Mouse (Mus musculus): ENCODE data around the gene Whrn. TPM values are rescaled to one million over a fixed set of nuclear protein-coding genes. Genes with fewer than 3 reads are reported as not detected.

Whrn gene
- polyA plus RNA-seq, 1 experiment from 2014 or later = 5.0 TPM

- Histone ChIP-seq H3K9me3 (ENCODE audit: control insufficient read depth, low read length) (no peaks in the 10 kb centered on the region), H3K27me3 (replicated peaks; ENCODE audit: control insufficient read depth, insufficient read depth, low read length) (no peaks in the 10 kb centered on the region), H3K4me2 (ENCODE audit: low read length) (no peak overlapping the region), H3K9ac (ENCODE audit: low read depth, low read length) (no peak overlapping the region), H3K4me3 (ENCODE audit: low read length) (no peak overlapping the region), H3K4me1 (ENCODE audit: control insufficient read depth, insufficient read depth, low read depth, low read length) (peaks cover 8% of the 10 kb centered on the region), H3K27ac (ENCODE audit: low read depth, low read length) (no peak overlapping the region), H3K36me3 (ENCODE audit: control insufficient read depth, insufficient read depth, low read length) (no peaks in the 10 kb centered on the region)
- no peak for ATAC-seq
- 93% methylated on average over 2 of the region's 2 CpGs for WGBS
These were observed 7.9 kb downstream of the Whrn start for GRCm38 (mm10) chr4:63487916-63488315.

GRCm38 (mm10) chr4:63487256-63487655, 8.5 kb downstream of the Whrn start:
- Histone ChIP-seq H3K4me1 (ENCODE audit: control insufficient read depth, insufficient read depth, low read depth, low read length) (peaks cover 5% of the 10 kb centered on the region), H3K36me3 (ENCODE audit: control insufficient read depth, insufficient read depth, low read length) (no peaks in the 10 kb centered on the region), H3K4me2 (ENCODE audit: low read length) (no peak overlapping the region), H3K27me3 (replicated peaks; ENCODE audit: control insufficient read depth, insufficient read depth, low read length) (no peaks in the 10 kb centered on the region), H3K9ac (ENCODE audit: low read depth, low read length) (no peak overlapping the region), H3K9me3 (ENCODE audit: control insufficient read depth, low read length) (no peaks in the 10 kb centered on the region), H3K4me3 (ENCODE audit: low read length) (no peak overlapping the region), H3K27ac (ENCODE audit: low read depth, low read length) (no peak overlapping the region; the same call in 1 of the 2 replicates)
- no peak for ATAC-seq
- 78% methylated on average over 6 of the region's 6 CpGs for WGBS

DNA sequence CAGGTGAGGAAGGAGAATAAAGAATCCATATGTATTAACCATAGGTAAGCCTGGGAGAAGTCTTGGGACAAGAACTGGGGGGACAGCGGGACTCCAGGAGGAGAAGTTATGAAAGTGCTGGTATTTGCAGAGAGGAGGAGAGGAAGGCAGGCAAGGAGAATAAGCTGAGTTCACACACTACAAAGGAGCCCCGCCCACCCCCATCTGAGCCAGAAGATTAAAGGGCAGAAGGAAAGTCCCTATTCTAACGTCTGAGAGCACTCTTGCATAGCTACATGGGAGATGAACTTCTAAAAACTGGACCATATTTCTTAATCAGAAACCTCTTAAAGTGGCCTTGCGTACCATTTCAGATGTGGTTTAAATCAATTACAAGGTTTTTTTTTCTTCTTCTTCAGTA, 9.3 kb downstream of the Whrn start:
- no peak overlapping the region for H3K4me3 ChIP-seq (ENCODE audit: low read length)

DNA sequence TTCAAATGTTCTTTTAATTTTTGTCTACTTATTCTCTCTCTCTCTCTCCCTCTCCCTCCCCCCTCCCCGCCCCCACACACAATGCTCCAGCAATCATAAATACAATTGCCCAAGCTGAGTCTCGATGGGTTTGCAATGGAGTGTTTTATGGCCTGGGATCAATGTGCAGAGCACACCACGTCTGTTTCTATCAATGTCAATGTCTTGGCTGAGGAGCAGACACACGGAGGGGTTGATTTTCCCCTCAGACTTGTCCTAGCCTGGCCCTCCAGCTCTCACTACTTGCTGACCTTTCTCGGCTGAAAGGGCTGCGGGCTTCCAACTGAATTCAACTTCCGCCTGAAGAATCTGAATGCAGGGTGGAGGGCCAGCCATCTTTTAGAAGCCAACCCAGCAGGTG, 12.1 kb downstream of the Whrn start:
- H3K36me3 ChIP-seq (ENCODE audit: control insufficient read depth, insufficient read depth, low read length) = no peaks in the 10 kb centered on the region
- H3K9ac ChIP-seq (ENCODE audit: low read depth, low read length) = no peak overlapping the region
- H3K27ac ChIP-seq (ENCODE audit: low read depth, low read length) = no peak overlapping the region
- no peak for ATAC-seq
- no peak overlapping the region for H3K4me3 ChIP-seq (ENCODE audit: low read length)
- WGBS = 40% methylated on average over 7 of the region's 7 CpGs
- no peaks in the 10 kb centered on the region for H3K9me3 ChIP-seq (ENCODE audit: control insufficient read depth, low read length)
- H3K4me1 ChIP-seq (ENCODE audit: control insufficient read depth, insufficient read depth, low read depth, low read length) = peaks cover 10% of the 10 kb centered on the region
- H3K4me2 ChIP-seq (ENCODE audit: low read length) = no peak overlapping the region
- no peaks in the 10 kb centered on the region for H3K27me3 ChIP-seq (replicated peaks; ENCODE audit: control insufficient read depth, insufficient read depth, low read length)

More for the DNA sequence above, 9.3 kb downstream of the Whrn start:
- WGBS = 34% methylated on average over 4 of the region's 4 CpGs
- Histone ChIP-seq H3K9me3 (ENCODE audit: control insufficient read depth, low read length) (no peaks in the 10 kb centered on the region), H3K4me1 (ENCODE audit: control insufficient read depth, insufficient read depth, low read depth, low read length) (peaks cover 5% of the 10 kb centered on the region), H3K27me3 (replicated peaks; ENCODE audit: control insufficient read depth, insufficient read depth, low read length) (no peaks in the 10 kb centered on the region), H3K9ac (ENCODE audit: low read depth, low read length) (no peak overlapping the region), H3K36me3 (ENCODE audit: control insufficient read depth, insufficient read depth, low read length) (no peaks in the 10 kb centered on the region), H3K4me2 (ENCODE audit: low read length) (no peak overlapping the region), H3K27ac (ENCODE audit: low read depth, low read length) (no peak overlapping the region)
- no peak for ATAC-seq

DNA sequence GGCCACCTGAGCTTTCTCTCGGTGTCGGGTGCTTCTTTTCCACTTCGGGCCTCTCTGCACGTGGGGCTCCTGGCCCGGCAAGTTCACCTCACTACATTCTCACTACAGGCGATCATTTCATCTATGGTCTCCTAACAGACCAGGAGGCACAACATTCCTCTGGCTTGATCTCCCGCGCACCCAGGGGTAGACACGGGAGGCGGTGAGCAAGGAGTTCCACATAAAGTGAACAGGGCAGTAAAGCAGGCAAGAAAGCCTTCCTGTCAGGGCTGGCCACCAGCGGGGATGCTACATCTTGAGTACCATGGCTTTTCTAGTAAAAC, 15.0 kb downstream of the Whrn start:
- ATAC-seq = no peak
- H3K36me3 ChIP-seq (ENCODE audit: control insufficient read depth, insufficient read depth, low read length) = no peaks in the 10 kb centered on the region
- H3K27me3 ChIP-seq (replicated peaks; ENCODE audit: control insufficient read depth, insufficient read depth, low read length) = no peaks in the 10 kb centered on the region
- H3K4me3 ChIP-seq (ENCODE audit: low read length) = no peak overlapping the region
- no peak overlapping the region for H3K4me2 ChIP-seq (ENCODE audit: low read length)
- H3K9ac ChIP-seq (ENCODE audit: low read depth, low read length) = no peak overlapping the region; the same call in 1 of the 2 replicates
- WGBS = 48% methylated on average over 11 of the region's 11 CpGs
- H3K9me3 ChIP-seq (ENCODE audit: control insufficient read depth, low read length) = no peaks in the 10 kb centered on the region
- peaks cover 8% of the 10 kb centered on the region; the same call in 1 of the 2 replicates for H3K4me1 ChIP-seq (ENCODE audit: control insufficient read depth, insufficient read depth, low read depth, low read length)
- H3K27ac ChIP-seq (ENCODE audit: low read depth, low read length) = no peak overlapping the region

- WGBS = 37% methylated on average over 11 of the region's 11 CpGs
- no peak overlapping the region for H3K27ac ChIP-seq (ENCODE audit: low read depth, low read length)
These were observed 15.5 kb downstream of the Whrn start for GRCm38 (mm10) chr4:63480098-63480844.

GRCm38 (mm10) chr4:63478036-63478435, 17.8 kb downstream of the Whrn start:
- Histone ChIP-seq H3K9ac (ENCODE audit: low read depth, low read length) (no peak overlapping the region), H3K27ac (ENCODE audit: low read depth, low read length) (no peak overlapping the region), H3K4me2 (ENCODE audit: low read length) (no peak overlapping the region), H3K9me3 (ENCODE audit: control insufficient read depth, low read length) (no peaks in the 10 kb centered on the region), H3K27me3 (replicated peaks; ENCODE audit: control insufficient read depth, insufficient read depth, low read length) (no peaks in the 10 kb centered on the region), H3K4me3 (ENCODE audit: low read length) (no peak overlapping the region), H3K4me1 (ENCODE audit: control insufficient read depth, insufficient read depth, low read depth, low read length) (peaks cover 8% of the 10 kb centered on the region; the same call in 1 of the 2 replicates), H3K36me3 (ENCODE audit: control insufficient read depth, insufficient read depth, low read length) (no peaks in the 10 kb centered on the region)
- WGBS = 81% methylated on average over 7 of the region's 7 CpGs
- ATAC-seq = no peak

More at GRCm38 (mm10) chr4:63480098-63480844, 15.5 kb downstream of the Whrn start:
- Histone ChIP-seq H3K9me3 (ENCODE audit: control insufficient read depth, low read length) (no peaks in the 10 kb centered on the region), H3K4me1 (ENCODE audit: control insufficient read depth, insufficient read depth, low read depth, low read length) (peaks cover 8% of the 10 kb centered on the region; the same call in 1 of the 2 replicates), H3K4me3 (ENCODE audit: low read length) (no peak overlapping the region), H3K36me3 (ENCODE audit: control insufficient read depth, insufficient read depth, low read length) (no peaks in the 10 kb centered on the region), H3K4me2 (ENCODE audit: low read length) (no peak overlapping the region), H3K9ac (ENCODE audit: low read depth, low read length) (no peak overlapping the region), H3K27me3 (replicated peaks; ENCODE audit: control insufficient read depth, insufficient read depth, low read length) (no peaks in the 10 kb centered on the region)
- peak; percentile 64; the same call in 1 of the 2 replicates for ATAC-seq

GRCm38 (mm10) chr4:63476891-63477290, 18.9 kb downstream of the Whrn start:
- H3K4me2 ChIP-seq (ENCODE audit: low read length) = no peak overlapping the region
- H3K9ac ChIP-seq (ENCODE audit: low read depth, low read length) = no peak overlapping the region
- no peaks in the 10 kb centered on the region for H3K9me3 ChIP-seq (ENCODE audit: control insufficient read depth, low read length)
- no peaks in the 10 kb centered on the region for H3K36me3 ChIP-seq (ENCODE audit: control insufficient read depth, insufficient read depth, low read length)
- no peaks in the 10 kb centered on the region for H3K27me3 ChIP-seq (replicated peaks; ENCODE audit: control insufficient read depth, insufficient read depth, low read length)
- no peak overlapping the region for H3K4me3 ChIP-seq (ENCODE audit: low read length)
- 98% methylated on average over 6 of the region's 6 CpGs for WGBS
- H3K27ac ChIP-seq (ENCODE audit: low read depth, low read length) = no peak overlapping the region
- ATAC-seq = no peak
- H3K4me1 ChIP-seq (ENCODE audit: control insufficient read depth, insufficient read depth, low read depth, low read length) = peaks cover 8% of the 10 kb centered on the region; the same call in 1 of the 2 replicates

DNA sequence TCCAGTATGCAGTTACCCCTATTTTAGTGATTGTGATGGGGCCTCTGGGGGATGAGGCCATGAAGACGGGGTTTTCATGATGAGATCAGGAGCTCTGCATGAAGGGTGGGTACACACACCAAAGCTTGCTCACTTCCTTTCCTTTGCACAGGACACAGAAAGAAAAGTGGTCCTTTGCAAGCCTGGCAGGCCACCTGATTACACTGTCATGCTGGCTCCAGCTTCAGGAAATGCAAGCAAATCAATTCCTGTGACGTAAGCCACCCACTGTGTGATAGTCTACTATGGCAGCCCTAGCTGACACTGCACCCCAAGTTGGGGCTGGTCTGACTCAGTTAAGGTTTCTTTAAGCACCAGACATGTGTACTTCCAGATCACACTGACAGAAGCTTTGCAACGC, 20.6 kb downstream of the Whrn start:
- Histone ChIP-seq H3K4me3 (ENCODE audit: low read length) (no peak overlapping the region), H3K9me3 (ENCODE audit: control insufficient read depth, low read length) (no peaks in the 10 kb centered on the region), H3K4me1 (ENCODE audit: control insufficient read depth, insufficient read depth, low read depth, low read length) (peaks cover under 1% of the 10 kb centered on the region; the same call in 1 of the 2 replicates), H3K27me3 (replicated peaks; ENCODE audit: control insufficient read depth, insufficient read depth, low read length) (no peaks in the 10 kb centered on the region), H3K4me2 (ENCODE audit: low read length) (no peak overlapping the region), H3K36me3 (ENCODE audit: control insufficient read depth, insufficient read depth, low read length) (no peaks in the 10 kb centered on the region), H3K27ac (ENCODE audit: low read depth, low read length) (no peak overlapping the region), H3K9ac (ENCODE audit: low read depth, low read length) (no peak overlapping the region)
- 54% methylated on average over 3 of the region's 3 CpGs for WGBS
- no peak for ATAC-seq
